Mouse (Mus musculus) kidney, embryonic 14.5 days (tissue): ENCODE measurements at regions not wholly inside any gene's neighbourhood (a gene's known extent, or its start where the extent isn't known, plus 50 kb on each side); places are given as distances from the start of the nearest gene placed in this dataset.

Source experiments
- ATAC-seq: fragments of 200-750 bp; cut with Nextera tagmentation; 2 replicates; pipeline ENCODE4 v1.8.0; 2017; ENCODE audit warnings: moderate number of reproducible peaks, mild to moderate bottlenecking, moderate TSS enrichment, moderate library complexity; ENCODE audit not compliant: low FRiP score, low TSS enrichment
- H3K27ac ChIP-seq: fragments of 300-500 bp; sonication (generic); 2 replicates; pipeline ENCODE4 v1.5.1; 2014; ENCODE audit warnings: low read depth, mild to moderate bottlenecking, low read length, moderate library complexity, mixed read lengths
- H3K27me3 ChIP-seq: fragments of 300-500 bp; sonication (generic); 2 replicates; pipeline ENCODE4 v1.6.1; 2014; ENCODE audit warnings: mild to moderate bottlenecking, low read length; ENCODE audit not compliant: control insufficient read depth, insufficient read depth
- H3K36me3 ChIP-seq: fragments of 300-500 bp; sonication (generic); 2 replicates; pipeline ENCODE4 v1.6.1; 2014; ENCODE audit warnings: low read length, mixed read lengths; ENCODE audit not compliant: control insufficient read depth, insufficient read depth
- H3K4me1 ChIP-seq: fragments of 300-500 bp; sonication (generic); 2 replicates; pipeline ENCODE4 v1.6.1; 2014; ENCODE audit warnings: low read length, mixed read lengths; ENCODE audit not compliant: control insufficient read depth, insufficient read depth
- H3K4me2 ChIP-seq: fragments of 300-500 bp; sonication (generic); replicated peaks from 2 replicates; pipeline ENCODE4 v1.6.1; 2014; ENCODE audit warnings: low read depth, mild to moderate bottlenecking, low read length
- H3K4me3 ChIP-seq: fragments of 300-500 bp; sonication (generic); 2 replicates; pipeline ENCODE4 v1.5.1; 2014; ENCODE audit warnings: mild to moderate bottlenecking, low read length
- H3K9ac ChIP-seq: fragments of 300-500 bp; sonication (generic); 2 replicates; pipeline ENCODE4 v1.6.1; 2014; ENCODE audit warnings: low read depth, mild to moderate bottlenecking, low read length, moderate library complexity
- H3K9me3 ChIP-seq: fragments of 300-500 bp; sonication (generic); 2 replicates; pipeline ENCODE4 v1.6.1; 2016; ENCODE audit warnings: low read length; ENCODE audit not compliant: control insufficient read depth
- WGBS: fragments of 180-500 bp; shearing (Covaris S2); extraction: QIAGEN DNeasy Blood & Tissue Kit; methylation state at CpG from one replicate; pipeline ENCODE4 v1.1.7; 2014; 5-methylcytosine and 5-hydroxymethylcytosine counted together

GRCm38 (mm10) chr3:62882310-62883073 is 277.6 kb upstream of the Gpr149 start:
- Histone ChIP-seq H3K4me2 (no peak overlapping the region), H3K36me3 (no peaks in the 10 kb centered on the region), H3K9me3 (no peaks in the 10 kb centered on the region), H3K4me3 (no peak overlapping the region), H3K9ac (no peak overlapping the region), H3K4me1 (no peaks in the 10 kb centered on the region), H3K27me3 (no peaks in the 10 kb centered on the region), H3K27ac (no peak overlapping the region)
- 80% methylated on average over 3 of the region's 3 CpGs for WGBS
- no peak for ATAC-seq

- H3K27me3 ChIP-seq, result no peaks in the 10 kb centered on the region
- H3K36me3 ChIP-seq, result no peaks in the 10 kb centered on the region
- no peak for ATAC-seq
- no peak overlapping the region for H3K4me3 ChIP-seq
- no peak overlapping the region for H3K4me2 ChIP-seq
- no peak overlapping the region for H3K9ac ChIP-seq
- H3K4me1 ChIP-seq, result no peaks in the 10 kb centered on the region
- H3K27ac ChIP-seq, result no peak overlapping the region
- WGBS, result 16% methylated on average over 3 of the region's 3 CpGs
- no peaks in the 10 kb centered on the region for H3K9me3 ChIP-seq
Measured at GRCm38 (mm10) chr3:62860731-62861130, 255.8 kb upstream of the Gpr149 start.

- Histone ChIP-seq H3K27ac (no peak overlapping the region), H3K4me2 (no peak overlapping the region), H3K4me3 (no peak overlapping the region), H3K36me3 (no peaks in the 10 kb centered on the region), H3K27me3 (no peaks in the 10 kb centered on the region), H3K4me1 (no peaks in the 10 kb centered on the region), H3K9me3 (no peaks in the 10 kb centered on the region), H3K9ac (no peak overlapping the region)
- 72% methylated on average over 10 of the region's 10 CpGs for WGBS
- no peak for ATAC-seq
Measured at GRCm38 (mm10) chr3:62835695-62836476, 230.9 kb upstream of the Gpr149 start.

GRCm38 (mm10) chr3:62823892-62824291 is 219.0 kb upstream of the Gpr149 start:
- no peaks in the 10 kb centered on the region for H3K36me3 ChIP-seq
- no peak overlapping the region for H3K4me3 ChIP-seq
- no peaks in the 10 kb centered on the region for H3K9me3 ChIP-seq
- no peak overlapping the region for H3K4me2 ChIP-seq
- no peak for ATAC-seq
- no peaks in the 10 kb centered on the region for H3K27me3 ChIP-seq
- no peak overlapping the region for H3K9ac ChIP-seq
- WGBS, result 91% methylated on average over 3 of the region's 3 CpGs
- no peak overlapping the region for H3K27ac ChIP-seq
- no peaks in the 10 kb centered on the region for H3K4me1 ChIP-seq

- Histone ChIP-seq H3K4me2 (no peak overlapping the region), H3K9ac (no peak overlapping the region), H3K9me3 (no peaks in the 10 kb centered on the region), H3K4me1 (no peaks in the 10 kb centered on the region), H3K4me3 (no peak overlapping the region), H3K36me3 (no peaks in the 10 kb centered on the region), H3K27ac (no peak overlapping the region), H3K27me3 (no peaks in the 10 kb centered on the region)
- 43% methylated on average over 2 of the region's 2 CpGs for WGBS
- peak; percentile 85 for ATAC-seq
Measured at GRCm38 (mm10) chr3:62801044-62801443, 196.1 kb upstream of the Gpr149 start.

- Histone ChIP-seq H3K27me3 (no peaks in the 10 kb centered on the region), H3K27ac (no peak overlapping the region), H3K4me3 (no peak overlapping the region), H3K9ac (no peak overlapping the region), H3K36me3 (no peaks in the 10 kb centered on the region), H3K4me2 (no peak overlapping the region), H3K4me1 (no peaks in the 10 kb centered on the region), H3K9me3 (no peaks in the 10 kb centered on the region)
- no peak for ATAC-seq
- 49% methylated on average over 2 of the region's 2 CpGs for WGBS
Measured at GRCm38 (mm10) chr3:62786233-62786632, 181.3 kb upstream of the Gpr149 start.
